Mouse (Mus musculus) liver, postnatal 0 days (tissue): ENCODE measurements around the gene Ptch2. TPM values are rescaled to one million over a fixed set of nuclear protein-coding genes. Genes with fewer than 3 reads are reported as not detected.

Source experiments
- ATAC-seq: fragments of 200-750 bp; cut with Nextera tagmentation; 2 replicates; pipeline ENCODE4 v1.8.0; 2017; ENCODE audit warnings: mild to moderate bottlenecking, moderate library complexity
- DNase-seq: peaks from one replicate; pipeline ENCODE4 v3.0.0-alpha.2; 2016
- H3K27ac ChIP-seq: fragments of 300-500 bp; sonication (generic); 2 replicates; pipeline ENCODE4 v1.5.1; 2014; ENCODE audit warnings: antibody characterized with exemption, moderate library complexity, mild to moderate bottlenecking, low read depth
- H3K27me3 ChIP-seq: fragments of 300-500 bp; sonication (generic); 2 replicates; pipeline ENCODE4 v1.6.1; 2014; ENCODE audit warnings: low read length, control low read depth, mixed read lengths; ENCODE audit not compliant: insufficient read depth
- H3K36me3 ChIP-seq: fragments of 300-500 bp; sonication (generic); replicated peaks from 2 replicates; pipeline ENCODE4 v1.6.1; 2014; ENCODE audit warnings: mild to moderate bottlenecking, control low read depth, low read length, moderate library complexity, mixed read lengths; ENCODE audit not compliant: insufficient read depth
- H3K4me1 ChIP-seq: fragments of 300-500 bp; sonication (generic); 2 replicates; pipeline ENCODE4 v1.6.1; 2014; ENCODE audit warnings: antibody characterized with exemption, mild to moderate bottlenecking, control low read depth; ENCODE audit not compliant: insufficient read depth
- H3K4me2 ChIP-seq: fragments of 300-500 bp; sonication (generic); 2 replicates; pipeline ENCODE4 v1.6.1; 2014; ENCODE audit warnings: low read depth, mild to moderate bottlenecking, low read length, moderate library complexity, mixed read lengths
- H3K4me3 ChIP-seq: fragments of 300-500 bp; sonication (generic); 2 replicates; pipeline ENCODE4 v1.5.1; 2014; ENCODE audit warnings: low read depth, low read length
- H3K9ac ChIP-seq: fragments of 300-500 bp; sonication (generic); replicated peaks from 2 replicates; pipeline ENCODE4 v1.6.1; 2014; ENCODE audit warnings: mild to moderate bottlenecking, moderate library complexity
- H3K9me3 ChIP-seq: fragments of 300-500 bp; sonication (generic); 2 replicates; pipeline ENCODE4 v1.6.1; 2016; ENCODE audit warnings: mild to moderate bottlenecking, control low read depth, low read length, mixed read lengths
- CTCF ChIP-seq: sonication (generic); IDR thresholded peaks from 2 replicates; pipeline ENCODE4 v1.5.1; 2016; ENCODE audit warnings: antibody characterized with exemption, low read depth
- EP300 ChIP-seq: IDR thresholded peaks from 2 replicates; pipeline ENCODE4 v1.6.1; 2016; ENCODE audit warnings: antibody characterized with exemption, low read depth, mild to moderate bottlenecking
- WGBS: fragments of 180-500 bp; shearing (Covaris S2); extraction: QIAGEN DNeasy Blood & Tissue Kit; methylation state at CpG from one replicate; pipeline ENCODE4 v1.1.7; 2014; ENCODE audit not compliant: insufficient replicate concordance; 5-methylcytosine and 5-hydroxymethylcytosine counted together
- polyA plus RNA-seq: library from polyadenylated mRNA; unstranded; fragments of >200 nt; fragmentation: Nextera tagmentation; extraction: Ambion mirVana; gene quantifications from 2 replicates; pipeline ENCODE4 v1.2.1, GENCODE M21; 2015

The Ptch2 gene
- polyA plus RNA-seq, 1 experiment from 2014 or later: 0.52 TPM

- WGBS: 66% methylated on average over 4 of the region's 4 CpGs
- no peak overlapping the region for H3K27ac ChIP-seq
- no peak for ATAC-seq
Observed at GRCm38 (mm10) chr4:117100036-117100435, 4.2 kb downstream of the Ptch2 start.

GRCm38 (mm10) chr4:117101218-117101617, 5.3 kb downstream of the Ptch2 start:
- Histone ChIP-seq H3K9ac (no peak overlapping the region), H3K4me2 (no peak overlapping the region), H3K27ac (no peak overlapping the region), H3K4me1 (peaks cover 11% of the 10 kb centered on the region), H3K27me3 (peaks cover 6% of the 10 kb centered on the region), H3K4me3 (no peak overlapping the region), H3K9me3 (no peaks in the 10 kb centered on the region), H3K36me3 (no peaks in the 10 kb centered on the region)
- TF ChIP-seq CTCF (peak; percentile 59), EP300 (no peak)
- WGBS: 41% methylated on average over 7 of the region's 7 CpGs
- DNase-seq (peak; percentile 56), ATAC-seq (no peak)

More at GRCm38 (mm10) chr4:117100036-117100435, 4.2 kb downstream of the Ptch2 start:
- no peaks in the 10 kb centered on the region for H3K9me3 ChIP-seq
- no peak overlapping the region for H3K4me2 ChIP-seq
- no peak overlapping the region for H3K9ac ChIP-seq
- TF ChIP-seq EP300 (no peak), CTCF (no peak)
- peaks cover 13% of the 10 kb centered on the region for H3K27me3 ChIP-seq
- H3K4me3 ChIP-seq: no peak overlapping the region
- H3K4me1 ChIP-seq: peaks cover 20% of the 10 kb centered on the region
- no peaks in the 10 kb centered on the region for H3K36me3 ChIP-seq
- no peak for DNase-seq

GRCm38 (mm10) chr4:117104672-117105071, 8.8 kb downstream of the Ptch2 start:
- H3K9me3 ChIP-seq: no peaks in the 10 kb centered on the region
- TF ChIP-seq CTCF: peak; percentile 19; the same call in 1 of the 2 replicates
- no peak for TF ChIP-seq EP300
- no peak overlapping the region for H3K9ac ChIP-seq
- 71% methylated on average over 10 of the region's 10 CpGs for WGBS
- ATAC-seq (no peak), DNase-seq (no peak)
- no peak overlapping the region for H3K4me3 ChIP-seq
- H3K36me3 ChIP-seq: no peaks in the 10 kb centered on the region
- H3K4me2 ChIP-seq: no peak overlapping the region
- no peaks in the 10 kb centered on the region for H3K27me3 ChIP-seq
- H3K4me1 ChIP-seq: no peaks in the 10 kb centered on the region
- no peak overlapping the region for H3K27ac ChIP-seq

- WGBS: 75% methylated on average over 10 of the region's 10 CpGs
- DNase-seq (no peak), ATAC-seq (no peak)
- no peaks in the 10 kb centered on the region for H3K9me3 ChIP-seq
- no peaks in the 10 kb centered on the region for H3K4me1 ChIP-seq
- no peak overlapping the region for H3K4me2 ChIP-seq
- H3K27me3 ChIP-seq: no peaks in the 10 kb centered on the region
- H3K9ac ChIP-seq: no peak overlapping the region
- TF ChIP-seq EP300 (no peak), CTCF (no peak)
- H3K27ac ChIP-seq: no peak overlapping the region
- H3K4me3 ChIP-seq: no peak overlapping the region
- H3K36me3 ChIP-seq: no peaks in the 10 kb centered on the region
Observed at GRCm38 (mm10) chr4:117105127-117105526, 9.3 kb downstream of the Ptch2 start.

- Histone ChIP-seq H3K27ac (no peak overlapping the region), H3K4me1 (no peaks in the 10 kb centered on the region), H3K9ac (no peak overlapping the region), H3K4me2 (no peak overlapping the region), H3K9me3 (no peaks in the 10 kb centered on the region), H3K27me3 (no peaks in the 10 kb centered on the region), H3K36me3 (no peaks in the 10 kb centered on the region), H3K4me3 (no peak overlapping the region)
- DNase-seq: no peak
- no peak for ATAC-seq
- TF ChIP-seq CTCF (no peak), EP300 (no peak)
- WGBS: 79% methylated on average over 18 of the region's 18 CpGs
Observed at GRCm38 (mm10) chr4:117107813-117108523, 12.1 kb downstream of the Ptch2 start.

DNA sequence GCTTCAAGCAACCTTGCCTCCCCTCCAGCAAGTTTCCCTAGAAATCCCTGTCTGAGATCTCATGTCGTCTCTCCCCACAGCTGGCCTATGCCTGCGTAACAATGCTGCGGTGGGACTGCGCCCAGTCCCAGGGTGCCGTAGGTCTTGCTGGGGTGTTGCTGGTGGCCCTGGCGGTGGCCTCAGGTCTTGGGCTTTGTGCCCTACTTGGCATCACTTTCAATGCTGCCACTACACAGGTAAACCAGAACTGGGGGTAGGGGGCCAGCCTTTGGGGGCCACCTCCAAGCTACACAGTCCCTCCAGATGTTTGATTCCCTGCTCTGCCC, 12.6 kb downstream of the Ptch2 start:
- Histone ChIP-seq H3K36me3 (no peaks in the 10 kb centered on the region), H3K4me1 (no peaks in the 10 kb centered on the region), H3K4me3 (no peak overlapping the region), H3K9me3 (no peaks in the 10 kb centered on the region), H3K9ac (no peak overlapping the region), H3K27ac (no peak overlapping the region), H3K4me2 (no peak overlapping the region), H3K27me3 (no peaks in the 10 kb centered on the region)
- TF ChIP-seq EP300: no peak
- no peak for TF ChIP-seq CTCF
- WGBS: 87% methylated on average over 6 of the region's 6 CpGs
- DNase-seq (no peak), ATAC-seq (no peak)
